8 mouse cellular contexts compared by ENCODE assay signal in genomic region chr4:133038521-133039115, GRCm38 (mm10). TPM values are rescaled to one million over a fixed set of nuclear protein-coding genes. Genes with fewer than 3 reads are reported as not detected.
A peak's percentile ranks its signal among the peaks of the same experiment; 100 is the strongest.
DNase-seq lines count a peak whose midpoint lies in the region; ATAC-seq lines count a peak whose summit lies in the region.

No protein-coding gene starts in this region.

- peak; percentile 50 for ATAC-seq in embryonic facial prominence, embryonic 12.5 days (ENCODE audit: insufficient number of reproducible peaks, insufficient read depth, low FRiP score, low TSS enrichment)
- peak; percentile 32 for ATAC-seq in limb, embryonic 12.5 days (ENCODE audit: insufficient number of reproducible peaks, insufficient read depth, low FRiP score, low TSS enrichment, low read depth)
- ATAC-seq in midbrain, embryonic 14.5 days (ENCODE audit: low FRiP score, low TSS enrichment), result peak; percentile 32; the same call in 1 of the 2 replicates
- ATAC-seq in frontal cortex, adult (ENCODE audit: low TSS enrichment), result no peak

- H3K9ac ChIP-seq in embryonic facial prominence, embryonic 12.5 days, result peak overlapping the region; percentile 63
- H3K9ac ChIP-seq in limb, embryonic 12.5 days (replicated peaks), result peak overlapping the region; percentile 75
- H3K9ac ChIP-seq in midbrain, embryonic 14.5 days (replicated peaks; ENCODE audit: low read length), result peak overlapping the region; percentile 70

- no peaks in the 10 kb centered on the region for H3K9me3 ChIP-seq in embryonic facial prominence, embryonic 12.5 days
- no peaks in the 10 kb centered on the region for H3K9me3 ChIP-seq in limb, embryonic 12.5 days
- no peaks in the 10 kb centered on the region for H3K9me3 ChIP-seq in midbrain, embryonic 14.5 days (ENCODE audit: control insufficient read depth, low read length)

- H3K27ac ChIP-seq in embryonic facial prominence, embryonic 12.5 days, result peak overlapping the region; percentile 91
- H3K27ac ChIP-seq in limb, embryonic 12.5 days, result peak overlapping the region; percentile 97
- H3K27ac ChIP-seq in midbrain, embryonic 14.5 days (replicated peaks; ENCODE audit: low read depth, low read length), result peak overlapping the region; percentile 37; the same call in 1 of the 2 replicates

- H3K27me3 ChIP-seq in embryonic facial prominence, embryonic 12.5 days, result 0 out of 2 replicates have a peak, but pooled peaks cover 7% of the 10 kb centered on the region
- H3K27me3 ChIP-seq in limb, embryonic 12.5 days, result peaks cover 8% of the 10 kb centered on the region; the same call in 1 of the 2 replicates
- H3K27me3 ChIP-seq in midbrain, embryonic 14.5 days (ENCODE audit: control insufficient read depth, insufficient read depth, low read length), result peaks cover 22% of the 10 kb centered on the region

- peak overlapping the region; percentile 53 for H3K4me3 ChIP-seq in embryonic facial prominence, embryonic 12.5 days
- peak overlapping the region; percentile 65 for H3K4me3 ChIP-seq in limb, embryonic 12.5 days (replicated peaks)
- peak overlapping the region; percentile 49 for H3K4me3 ChIP-seq in midbrain, embryonic 14.5 days (replicated peaks; ENCODE audit: low read depth, low read length)

- H3K4me1 ChIP-seq in embryonic facial prominence, embryonic 12.5 days, result peaks cover 60% of the 10 kb centered on the region
- H3K4me1 ChIP-seq in limb, embryonic 12.5 days (replicated peaks), result peaks cover 75% of the 10 kb centered on the region
- H3K4me1 ChIP-seq in midbrain, embryonic 14.5 days (ENCODE audit: control insufficient read depth, insufficient read depth, low read length), result peaks cover 49% of the 10 kb centered on the region

- intact Hi-C loops in heart, postnatal 10 days (cut with DNase I), result loop anchor here (2.0 kb wide), 1 partner anchor 26 kb away; no protein-coding TSS in a partner anchor

- H3K4me2 ChIP-seq in embryonic facial prominence, embryonic 12.5 days (replicated peaks), result peak overlapping the region; percentile 100
- peak overlapping the region; percentile 100 for H3K4me2 ChIP-seq in limb, embryonic 12.5 days
- peak overlapping the region; percentile 100 for H3K4me2 ChIP-seq in midbrain, embryonic 14.5 days (ENCODE audit: low read length)

- no peaks in the 10 kb centered on the region for H3K36me3 ChIP-seq in embryonic facial prominence, embryonic 12.5 days
- 0 out of 2 replicates have a peak, but pooled peaks cover 8% of the 10 kb centered on the region for H3K36me3 ChIP-seq in limb, embryonic 12.5 days
- no peaks in the 10 kb centered on the region for H3K36me3 ChIP-seq in midbrain, embryonic 14.5 days (ENCODE audit: control insufficient read depth, insufficient read depth, low read length)

- under 1% methylated on average over 65 of the region's 76 CpGs for WGBS in embryonic facial prominence, embryonic 12.5 days
- WGBS in limb, embryonic 12.5 days, result under 1% methylated on average over 55 of the region's 76 CpGs
- under 1% methylated on average over 75 of the region's 76 CpGs for WGBS in midbrain, embryonic 14.5 days

- peak; percentile 60 to 74 for DNase-seq in lung, adult 18-20 months
- DNase-seq in lung, postnatal 25 days (ENCODE audit: low spot score), result no peak
- peak; percentile 84 for DNase-seq in heart, postnatal 10 days
- peak; percentile 79 for DNase-seq in midbrain, embryonic 14.5 days
- no peak for DNase-seq in T-cell, adult 2 months (ENCODE audit: low spot score)

RNA-seq across cellular contexts. Expression of gene Ahdc1, which starts 27.6 kb away (rescaled TPM):
- polyA plus RNA-seq in embryonic facial prominence, embryonic 12.5 days (2016; fragmentation: Nextera tagmentation; extraction: Ambion mirVana), result 12.7 and 14.6 TPM in 2 replicates
- total RNA-seq in heart, postnatal 10 days (2021), result 10 to 100 TPM; 54.0 to 63.0 TPM
- polyA plus RNA-seq in limb, embryonic 12.5 days (2016; fragmentation: Nextera tagmentation; extraction: Ambion mirVana), result 13.2 and 14.5 TPM in 2 replicates
- 13.0 and 15.3 TPM in 2 replicates for polyA plus RNA-seq in midbrain, embryonic 14.5 days (2014; fragmentation: Nextera tagmentation; extraction: Ambion mirVana)

Comparison
In these comparisons a context has a peak if more than half of its experiments do, and no peak if none do; other contexts are left out.
1. DNase-seq: peak in lung, adult 18-20 months (2 of 2), heart, postnatal 10 days (2 of 2) and midbrain, embryonic 14.5 days (single experiment); none in lung, postnatal 25 days (single experiment) and T-cell, adult 2 months (single experiment).
2. H3K27ac ChIP-seq: peak in every context shown above with its lines; median percentile 97 in limb, embryonic 12.5 days; 91 in embryonic facial prominence, embryonic 12.5 days; 37 in midbrain, embryonic 14.5 days.
3. Peak in every context shown above with its lines, with median percentiles within 50 percentile points of each other: H3K4me2 ChIP-seq, H3K4me3 ChIP-seq and H3K9ac ChIP-seq.